Mouse (Mus musculus) G1E (cell line): ENCODE results near the gene Fbxo39. TPM values are rescaled to one million over a fixed set of nuclear protein-coding genes. Genes with fewer than 3 reads are reported as not detected.

Experiments
- ATAC-seq: 2 replicates; pipeline ENCODE4 v1.8.0; 2016; ENCODE audit warnings: mild to moderate bottlenecking; ENCODE audit not compliant: insufficient number of reproducible peaks, poor library complexity, low FRiP score, severe bottlenecking; ENCODE audit errors: extremely low read depth
- DNase-seq: peaks from one replicate; pipeline ENCODE4 v3.0.0; 2012; ENCODE audit warnings: low spot score
- H3K27me3 ChIP-seq: 2 replicates; pipeline ENCODE4 v1.6.1; 2012; ENCODE audit warnings: mild to moderate bottlenecking, low read length, inconsistent platforms; ENCODE audit not compliant: insufficient read depth
- H3K36me3 ChIP-seq: replicated peaks from 2 replicates; pipeline ENCODE3; 2012; ENCODE audit warnings: mild to moderate bottlenecking, inconsistent platforms
- H3K4me1 ChIP-seq: 2 replicates; pipeline ENCODE4 v1.6.1; 2012; ENCODE audit warnings: low read depth, low read length, inconsistent platforms, mixed read lengths; ENCODE audit not compliant: insufficient read depth
- H3K4me3 ChIP-seq: 2 replicates; pipeline ENCODE4 v1.5.1; 2012; ENCODE audit warnings: low read depth, mild to moderate bottlenecking, inconsistent platforms, low read length, moderate library complexity, mixed read lengths
- H3K9me3 ChIP-seq: replicated peaks from 2 replicates; pipeline ENCODE4 v1.6.1; 2012; ENCODE audit warnings: inconsistent platforms
- CTCF ChIP-seq: IDR thresholded peaks from 2 replicates; pipeline ENCODE4 v1.5.1; 2012; ENCODE audit warnings: low read depth, low read length, inconsistent platforms, mixed read lengths
- GATA1 ChIP-seq: IDR thresholded peaks from 2 replicates; pipeline ENCODE4 v1.6.1; 2012; ENCODE audit warnings: borderline replicate concordance, low read length, inconsistent platforms, mixed read lengths
- GATA2 ChIP-seq: IDR thresholded peaks from 2 replicates; pipeline ENCODE4 v1.6.1; 2012; ENCODE audit warnings: low read depth, low read length, inconsistent platforms, borderline replicate concordance
- POLR2AphosphoS5 ChIP-seq: IDR thresholded peaks from 2 replicates; pipeline ENCODE4 v1.6.1; 2012; ENCODE audit warnings: low read depth, low read length, inconsistent platforms; ENCODE audit not compliant: insufficient replicate concordance
- TAL1 ChIP-seq: conservative IDR thresholded peaks from 2 replicates; pipeline ENCODE4 v1.6.1; 2012; ENCODE audit warnings: low read depth, low read length, inconsistent platforms, mixed read lengths
- polyA plus RNA-seq: library from polyadenylated mRNA; stranded (reverse); fragments of >175 nt; gene quantifications from 2 replicates; pipeline ENCODE4 v1.2.3, GENCODE M21; 2012
- total RNA-seq, 2 experiments: library from RNA; stranded (forward) in 1 of 2; stranded (reverse) in 1 of 2; fragments of 200-1000 nt in 1 of 2; fragments of >200 nt in 1 of 2; fragmentation: Nextera tagmentation in 1 of 2; gene quantifications; 2 replicates each; pipeline ENCODE4 v1.2.3; 2014 to 2017

The Fbxo39 gene
- total RNA-seq (2014; fragmentation: Nextera tagmentation) (not detected in 2 replicates), total RNA-seq (2017) (0.05 TPM in 1 of 2 replicates, not detected in the other), polyA plus RNA-seq (not detected in 2 replicates)

- ATAC-seq (no peak), DNase-seq (no peak)
- Histone ChIP-seq H3K9me3 (no peaks in the 10 kb centered on the region), H3K4me3 (no peak within 1 kb of the TSS), H3K4me1 (no peaks in the 10 kb centered on the region), H3K36me3 (no peaks in the 10 kb centered on the region), H3K27me3 (peaks cover 5% of the 10 kb centered on the region)
- no peak for TF ChIP-seq GATA2
- TF ChIP-seq POLR2AphosphoS5 = no peak
- TF ChIP-seq CTCF = no peak
- no peak for TF ChIP-seq TAL1
Measured at GRCm38 (mm10) chr11:72314151-72314895, at the start of gene Fbxo39. TSS of gene Fbxo39 (plus strand) at chr11:72314444.

GRCm38 (mm10) chr11:72265483-72265882 is 48.8 kb upstream of the Fbxo39 start:
- TF ChIP-seq GATA1 (no peak), POLR2AphosphoS5 (no peak), CTCF (no peak), GATA2 (no peak), TAL1 (no peak)
- H3K9me3 ChIP-seq = no peaks in the 10 kb centered on the region
- no peaks in the 10 kb centered on the region for H3K4me1 ChIP-seq
- ATAC-seq (no peak), DNase-seq (no peak)
- H3K4me3 ChIP-seq = no peak overlapping the region
- peaks cover 14% of the 10 kb centered on the region; the same call in 1 of the 2 replicates for H3K27me3 ChIP-seq
- no peaks in the 10 kb centered on the region for H3K36me3 ChIP-seq

GRCm38 (mm10) chr11:72266207-72266959 is 47.9 kb upstream of the Fbxo39 start:
- no peak for DNase-seq
- no peaks in the 10 kb centered on the region for H3K36me3 ChIP-seq
- H3K4me3 ChIP-seq = no peak overlapping the region
- no peaks in the 10 kb centered on the region for H3K9me3 ChIP-seq
- ATAC-seq = no peak
- no peak for TF ChIP-seq GATA2
- no peak for TF ChIP-seq CTCF
- TF ChIP-seq GATA1 = no peak
- no peak for TF ChIP-seq TAL1
- no peak for TF ChIP-seq POLR2AphosphoS5
- no peaks in the 10 kb centered on the region for H3K4me1 ChIP-seq
- H3K27me3 ChIP-seq = peaks cover 14% of the 10 kb centered on the region; the same call in 1 of the 2 replicates

- Histone ChIP-seq H3K4me3 (no peak within 1 kb of the TSS), H3K36me3 (no peaks in the 10 kb centered on the region), H3K9me3 (no peaks in the 10 kb centered on the region), H3K4me1 (no peaks in the 10 kb centered on the region), H3K27me3 (peaks cover 14% of the 10 kb centered on the region; the same call in 1 of the 2 replicates)
- ATAC-seq (no peak), DNase-seq (no peak)
- no peak for TF ChIP-seq GATA2
- TF ChIP-seq CTCF = no peak
- TF ChIP-seq TAL1 = no peak
- TF ChIP-seq GATA1 = no peak
- no peak for TF ChIP-seq POLR2AphosphoS5
Measured at GRCm38 (mm10) chr11:72266960-72267560, 47.2 kb upstream of the Fbxo39 start, which contains the start of gene Slc13a5. TSS of gene Slc13a5 (minus strand) at chr11:72267222.

GRCm38 (mm10) chr11:72271761-72272160 is 42.5 kb upstream of the Fbxo39 start:
- Histone ChIP-seq H3K9me3 (no peaks in the 10 kb centered on the region), H3K27me3 (peaks cover 1% of the 10 kb centered on the region; the same call in 1 of the 2 replicates), H3K4me3 (no peak overlapping the region), H3K4me1 (no peaks in the 10 kb centered on the region), H3K36me3 (no peaks in the 10 kb centered on the region)
- ATAC-seq (no peak), DNase-seq (no peak)
- TF ChIP-seq GATA2 = no peak
- TF ChIP-seq POLR2AphosphoS5 = no peak
- TF ChIP-seq GATA1 = no peak
- TF ChIP-seq CTCF = no peak
- no peak for TF ChIP-seq TAL1

GRCm38 (mm10) chr11:72273341-72273740 is 40.9 kb upstream of the Fbxo39 start:
- ATAC-seq (no peak), DNase-seq (no peak)
- Histone ChIP-seq H3K27me3 (no peaks in the 10 kb centered on the region), H3K9me3 (no peaks in the 10 kb centered on the region), H3K4me1 (no peaks in the 10 kb centered on the region), H3K4me3 (no peak overlapping the region), H3K36me3 (no peaks in the 10 kb centered on the region)
- TF ChIP-seq GATA1 (no peak), GATA2 (no peak), POLR2AphosphoS5 (no peak), CTCF (no peak), TAL1 (no peak)
